Comparison of ENCODE assay signal across 20 mouse cellular contexts in genomic region chr8:11296282-11296943, GRCm38 (mm10). TPM values are rescaled to one million over a fixed set of nuclear protein-coding genes. Genes with fewer than 3 reads are reported as not detected.
DNase-seq lines count a peak whose midpoint lies in the region; ATAC-seq and TF ChIP-seq lines count a peak whose summit lies in the region.
"Had no signal": no experiment of that assay in that cellular context is flagged by ENCODE, and none has a peak within 500 bp of the region (broad histone marks: within the 10 kb centered on the region; RNA-seq: fewer than 3 reads in every experiment).

No protein-coding gene starts in this region.

- H3K27ac ChIP-seq in heart, embryonic 15.5 days, result peak overlapping the region; percentile 84
- 0 out of 2 replicates have a peak overlapping the region, but pooled peaks have one; percentile 29 for H3K27ac ChIP-seq in lung, postnatal 0 days (ENCODE audit: low read length)
- H3K27ac ChIP-seq: embryonic facial prominence, embryonic 15.5 days; hindbrain, embryonic 15.5 days; midbrain, embryonic 12.5 days; neural tube, embryonic 15.5 days; stomach, embryonic 15.5 days had no signal

- H3K36me3 ChIP-seq in heart, embryonic 15.5 days, result no peaks in the 10 kb centered on the region
- H3K36me3 ChIP-seq in lung, postnatal 0 days (ENCODE audit: insufficient read depth, low read length), result no peaks in the 10 kb centered on the region
- H3K36me3 ChIP-seq: embryonic facial prominence, embryonic 15.5 days; hindbrain, embryonic 15.5 days; midbrain, embryonic 12.5 days; neural tube, embryonic 15.5 days; stomach, embryonic 15.5 days had no signal

- no peak overlapping the region for H3K4me3 ChIP-seq in heart, embryonic 15.5 days
- no peak overlapping the region for H3K4me3 ChIP-seq in lung, postnatal 0 days (ENCODE audit: low read depth, low read length)
- H3K4me3 ChIP-seq: embryonic facial prominence, embryonic 15.5 days; hindbrain, embryonic 15.5 days; midbrain, embryonic 12.5 days; neural tube, embryonic 15.5 days; stomach, embryonic 15.5 days had no signal

- no peak overlapping the region for H3K9ac ChIP-seq in heart, embryonic 15.5 days
- H3K9ac ChIP-seq in lung, postnatal 0 days (replicated peaks; ENCODE audit: low read depth), result no peak overlapping the region
- H3K9ac ChIP-seq: embryonic facial prominence, embryonic 15.5 days; hindbrain, embryonic 15.5 days; midbrain, embryonic 12.5 days; neural tube, embryonic 15.5 days; stomach, embryonic 15.5 days had no signal

- peaks cover 61% of the 10 kb centered on the region for H3K4me1 ChIP-seq in heart, embryonic 15.5 days (replicated peaks)
- H3K4me1 ChIP-seq in lung, postnatal 0 days (ENCODE audit: insufficient read depth, low read depth, low read length), result peaks cover 31% of the 10 kb centered on the region; the same call in 1 of the 2 replicates
- H3K4me1 ChIP-seq: hindbrain, embryonic 15.5 days; midbrain, embryonic 12.5 days had no signal

- WGBS in heart, embryonic 15.5 days, result 74% methylated on average over 10 of the region's 10 CpGs
- 73% methylated on average over 10 of the region's 10 CpGs for WGBS in lung, postnatal 0 days

- H3K4me2 ChIP-seq in heart, embryonic 15.5 days, result no peak overlapping the region; the same call in 1 of the 2 replicates
- no peak overlapping the region for H3K4me2 ChIP-seq in lung, postnatal 0 days (replicated peaks; ENCODE audit: low read depth, low read length)
- H3K4me2 ChIP-seq: embryonic facial prominence, embryonic 15.5 days; hindbrain, embryonic 15.5 days; midbrain, embryonic 12.5 days; neural tube, embryonic 15.5 days; stomach, embryonic 15.5 days had no signal

- H3K27me3 ChIP-seq in heart, embryonic 15.5 days, result no peaks in the 10 kb centered on the region
- no peaks in the 10 kb centered on the region for H3K27me3 ChIP-seq in lung, postnatal 0 days (replicated peaks; ENCODE audit: insufficient read depth, low read length)
- H3K27me3 ChIP-seq: embryonic facial prominence, embryonic 15.5 days; hindbrain, embryonic 15.5 days; midbrain, embryonic 12.5 days; neural tube, embryonic 15.5 days; stomach, embryonic 15.5 days had no signal

- ATAC-seq in heart, embryonic 15.5 days (replicated peaks; ENCODE audit: insufficient number of reproducible peaks, insufficient read depth, low FRiP score, low read depth), result no peak
- ATAC-seq in lung, postnatal 0 days, result no peak
- ATAC-seq: forebrain, embryonic 14.5 days; intestine, embryonic 16.5 days had no signal

- peak; percentile 32 for DNase-seq in gastrocnemius, postnatal 14 days
- DNase-seq in gastrocnemius, postnatal 25 days, result no peak
- DNase-seq in heart, postnatal 4 days, result no peak
- DNase-seq in lung, postnatal 0 days (ENCODE audit: low spot score), result no peak
- DNase-seq in lung, postnatal 36 days, result no peak
- DNase-seq in testis, postnatal 10 days (ENCODE audit: low spot score), result peak; percentile 60
- DNase-seq in frontal cortex, postnatal 36 days (ENCODE audit: low spot score in 2 of 2), result no peak
- DNase-seq: adrenal gland, postnatal 14 days; cerebellum, adult 9-10 months; gastrocnemius, postnatal 36 days; left cerebral cortex, postnatal 4 days; right cerebral cortex, adult 18-20 months had no signal

- TF ChIP-seq CTCF in lung, postnatal 0 days (IDR thresholded peaks at IDR 0.05), result 0 out of 2 replicates have a peak, but pooled peaks have one; percentile 4

- intact Hi-C loops in gastrocnemius, postnatal 14 days (cut with DNase I; ENCODE audit: low total_unique reads), result no loop called here

- H3K9me3 ChIP-seq in heart, embryonic 15.5 days (replicated peaks), result no peaks in the 10 kb centered on the region
- H3K9me3 ChIP-seq in lung, postnatal 0 days (ENCODE audit: low read length), result no peaks in the 10 kb centered on the region
- H3K9me3 ChIP-seq: embryonic facial prominence, embryonic 15.5 days; hindbrain, embryonic 15.5 days; midbrain, embryonic 12.5 days; neural tube, embryonic 15.5 days; stomach, embryonic 15.5 days had no signal

- TF ChIP-seq EP300 in lung, postnatal 0 days (IDR thresholded peaks at IDR 0.05), result no peak

RNA-seq across cellular contexts. Expression of gene Col4a2, which starts 16.2 kb away (rescaled TPM):
- 100 to 1,000 TPM; 297 to 319 TPM for total RNA-seq in gastrocnemius, postnatal 14 days (2021)
- 100 to 1,000 TPM; 101 to 136 TPM for total RNA-seq in gastrocnemius, postnatal 25 days (2021)
- 89.8 and 106 TPM in 2 replicates for polyA plus RNA-seq in heart, embryonic 15.5 days (2015; fragmentation: Nextera tagmentation; extraction: Ambion mirVana)
- total RNA-seq in heart, postnatal 4 days (2021), result 100 to 1,000 TPM; 558 to 588 TPM
- 183 and 189 TPM in 2 replicates for polyA plus RNA-seq in lung, postnatal 0 days (2015; fragmentation: Nextera tagmentation; extraction: Ambion mirVana)

RNA-seq across cellular contexts. Expression of gene Col4a1, which starts 16.2 kb away (rescaled TPM):
- total RNA-seq in gastrocnemius, postnatal 14 days (2021), result 100 to 1,000 TPM; 636 to 736 TPM
- total RNA-seq in gastrocnemius, postnatal 25 days (2021), result 100 to 1,000 TPM; 206 to 284 TPM
- 191 and 245 TPM in 2 replicates for polyA plus RNA-seq in heart, embryonic 15.5 days (2015; fragmentation: Nextera tagmentation; extraction: Ambion mirVana)
- 1,000 to 10,000 TPM; 1,026 to 1,084 TPM for total RNA-seq in heart, postnatal 4 days (2021)
- polyA plus RNA-seq in lung, postnatal 0 days (2015; fragmentation: Nextera tagmentation; extraction: Ambion mirVana), result 346 and 376 TPM in 2 replicates

Comparison
In these comparisons a context has a peak if more than half of its experiments do, and no peak if none do; other contexts are left out.
1. DNase-seq: peak in gastrocnemius, postnatal 14 days (single experiment) and testis, postnatal 10 days (single experiment); none in gastrocnemius, postnatal 25 days (single experiment), heart, postnatal 4 days (single experiment), lung, postnatal 0 days (single experiment), lung, postnatal 36 days (single experiment) and frontal cortex, postnatal 36 days (0 of 2).